Mouse (Mus musculus): ENCODE results near the gene Nono. TPM values are rescaled to one million over a fixed set of nuclear protein-coding genes. Genes with fewer than 3 reads are reported as not detected.

Gene Nono
- polyA plus RNA-seq, 1 experiment, result 66.2 TPM

DNA sequence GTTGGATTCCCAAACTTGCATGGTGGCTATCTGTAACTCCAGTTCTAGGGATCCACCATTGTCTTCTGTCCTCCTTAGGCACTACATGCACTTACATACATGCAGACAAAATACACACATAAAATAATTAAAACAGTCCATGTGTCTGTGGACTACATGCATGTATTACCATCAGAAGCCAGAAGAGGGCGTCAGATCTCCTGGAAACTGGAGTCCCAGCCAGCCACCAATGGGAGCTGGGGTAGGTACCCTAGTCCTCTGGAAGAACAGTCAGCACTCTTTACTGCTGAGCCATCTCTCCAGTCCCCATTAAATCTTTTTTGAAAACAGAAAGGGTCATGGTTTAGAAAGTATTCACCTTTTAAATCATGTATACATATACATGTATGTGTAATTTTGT lies 1.3 kb upstream of the Nono start:
- H3K36me3 ChIP-seq (ENCODE audit: control insufficient read depth, insufficient read depth, low read length), result no peaks in the 10 kb centered on the region; the same call in 1 of the 2 replicates
- no peaks in the 10 kb centered on the region; the same call in 1 of the 2 replicates for H3K4me1 ChIP-seq (ENCODE audit: control insufficient read depth, insufficient read depth, insufficient read length)
- H3K27ac ChIP-seq (ENCODE audit: insufficient read depth, low read length), result no peak overlapping the region
- peak in 1 of 2 experiments; percentile 16 for DNase-seq (ENCODE audit: low read depth in 1 of 2, low spot score in 2 of 2)
- no peaks in the 10 kb centered on the region for H3K27me3 ChIP-seq (ENCODE audit: control insufficient read depth, insufficient read depth, low read length)
- TF ChIP-seq POLR2A (IDR thresholded peaks at IDR 0.05; ENCODE audit: low read depth, low read length) (no peak), CTCF (IDR thresholded peaks at IDR 0.05; ENCODE audit: extremely low read depth, insufficient read depth, insufficient read length, insufficient replicate concordance) (no peak)
- H3K4me3 ChIP-seq (ENCODE audit: extremely low read depth, insufficient read depth, insufficient read length), result no peak overlapping the region
- WGBS, result 12% methylated on average over 1 of the region's 1 CpGs

DNA sequence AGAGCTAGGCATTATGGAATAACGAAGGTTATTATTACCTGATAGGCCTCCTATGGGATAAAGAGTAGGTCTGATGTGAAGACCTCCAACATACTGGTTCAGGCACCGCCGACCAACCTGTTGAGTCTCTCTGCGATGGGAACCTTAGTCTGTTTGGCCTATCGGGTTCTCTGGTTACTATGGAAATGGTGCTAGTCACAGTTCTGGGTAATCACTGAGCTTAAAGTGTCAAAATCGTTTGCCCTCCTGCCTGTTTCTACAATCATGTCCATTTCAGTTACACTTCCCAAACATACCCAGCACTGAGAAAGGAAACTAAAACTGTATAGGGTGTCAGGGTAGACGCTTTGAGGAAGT lies 355 bp upstream of the Nono start:
- Histone ChIP-seq H3K4me3 (ENCODE audit: extremely low read depth, insufficient read depth, insufficient read length) (peak overlapping the region; percentile 64), H3K4me1 (ENCODE audit: control insufficient read depth, insufficient read depth, insufficient read length) (no peaks in the 10 kb centered on the region; the same call in 1 of the 2 replicates), H3K27me3 (ENCODE audit: control insufficient read depth, insufficient read depth, low read length) (no peaks in the 10 kb centered on the region), H3K36me3 (ENCODE audit: control insufficient read depth, insufficient read depth, low read length) (no peaks in the 10 kb centered on the region; the same call in 1 of the 2 replicates), H3K27ac (ENCODE audit: insufficient read depth, low read length) (peak overlapping the region; percentile 97)
- 33% methylated on average over 7 of the region's 7 CpGs for WGBS
- TF ChIP-seq CTCF (IDR thresholded peaks at IDR 0.05; ENCODE audit: extremely low read depth, insufficient read depth, insufficient read length, insufficient replicate concordance) (no peak), POLR2A (IDR thresholded peaks at IDR 0.05; ENCODE audit: low read depth, low read length) (no peak)
- DNase-seq (ENCODE audit: low read depth in 1 of 2, low spot score in 2 of 2), result no peak

DNA sequence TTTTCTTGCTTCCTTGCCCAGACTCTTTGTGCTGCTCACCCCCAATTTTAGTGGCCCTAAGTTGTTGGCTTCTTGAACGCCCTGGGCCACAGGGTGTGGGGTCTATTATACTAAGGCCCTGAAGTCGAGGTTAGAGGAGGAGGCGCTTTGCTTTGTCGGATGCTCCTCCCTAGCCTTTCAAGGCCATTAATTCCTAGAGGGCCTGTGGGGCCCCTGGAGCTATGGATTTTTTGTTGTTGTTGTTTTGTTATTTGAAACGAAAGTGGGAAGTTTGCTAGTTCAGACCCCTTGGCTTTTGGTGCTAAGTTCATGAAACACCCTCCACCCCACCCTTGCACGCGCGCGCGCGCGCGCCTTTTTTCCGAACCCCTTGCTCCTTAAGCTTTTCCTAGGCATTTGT lies 858 bp downstream of the Nono start:
- Histone ChIP-seq H3K27me3 (ENCODE audit: control insufficient read depth, insufficient read depth, low read length) (no peaks in the 10 kb centered on the region), H3K36me3 (ENCODE audit: control insufficient read depth, insufficient read depth, low read length) (no peaks in the 10 kb centered on the region; the same call in 1 of the 2 replicates), H3K27ac (ENCODE audit: insufficient read depth, low read length) (peak overlapping the region; percentile 90), H3K4me1 (ENCODE audit: control insufficient read depth, insufficient read depth, insufficient read length) (no peaks in the 10 kb centered on the region; the same call in 1 of the 2 replicates), H3K4me3 (ENCODE audit: extremely low read depth, insufficient read depth, insufficient read length) (peak overlapping the region; percentile 84)
- 29% methylated on average over 14 of the region's 14 CpGs for WGBS
- no peak for DNase-seq (ENCODE audit: low read depth in 1 of 2, low spot score in 2 of 2)
- TF ChIP-seq CTCF (IDR thresholded peaks at IDR 0.05; ENCODE audit: extremely low read depth, insufficient read depth, insufficient read length, insufficient replicate concordance), result no peak
- TF ChIP-seq POLR2A (IDR thresholded peaks at IDR 0.05; ENCODE audit: low read depth, low read length), result no peak

DNA sequence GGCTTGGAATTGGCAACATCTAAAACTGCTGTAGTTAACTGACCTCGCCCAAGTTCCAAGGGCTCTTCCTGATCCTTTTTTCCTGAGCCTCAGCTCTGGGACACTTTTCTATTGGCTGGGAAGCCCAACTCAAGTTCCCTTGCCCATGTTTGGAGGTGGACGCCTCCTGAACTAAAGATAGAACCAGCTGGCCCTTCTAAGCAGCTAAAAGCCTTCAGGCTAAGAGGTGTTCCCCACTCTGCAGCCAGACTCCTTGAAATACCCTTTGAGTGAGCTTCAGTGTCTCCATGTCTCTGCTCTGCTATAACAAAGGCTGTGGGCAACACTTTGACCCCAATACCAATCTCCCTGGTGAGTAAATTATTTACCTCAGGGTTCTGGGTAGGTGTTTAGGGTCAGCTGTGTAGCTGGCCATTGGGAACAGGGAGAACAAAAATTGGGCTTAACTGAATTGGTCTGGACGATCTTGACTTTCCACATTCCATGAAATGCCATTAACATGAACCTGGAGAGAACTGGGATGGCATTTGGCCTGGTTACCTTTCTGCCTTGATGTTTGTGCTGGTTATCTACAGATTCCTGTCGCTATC lies 19.9 kb downstream of the Nono start, which contains the start of gene Itgb1bp2:
Gene Itgb1bp2 (plus strand): TSS at position 203 of the 590 bp plus-strand sequence.
- no peaks in the 10 kb centered on the region for H3K4me1 ChIP-seq (ENCODE audit: control insufficient read depth, insufficient read depth, insufficient read length)
- no peak within 1 kb of the TSS for H3K4me3 ChIP-seq (ENCODE audit: extremely low read depth, insufficient read depth, insufficient read length)
- H3K36me3 ChIP-seq (ENCODE audit: control insufficient read depth, insufficient read depth, low read length), result peaks cover 6% of the 10 kb centered on the region; the same call in 1 of the 2 replicates
- no peak for TF ChIP-seq POLR2A (IDR thresholded peaks at IDR 0.05; ENCODE audit: low read depth, low read length)
- no peak for DNase-seq (ENCODE audit: low read depth in 1 of 2, low spot score in 2 of 2)
- H3K27ac ChIP-seq (ENCODE audit: insufficient read depth, low read length), result no peak within 1 kb of the TSS
- 86% methylated on average over 4 of the region's 4 CpGs for WGBS
- no peaks in the 10 kb centered on the region for H3K27me3 ChIP-seq (ENCODE audit: control insufficient read depth, insufficient read depth, low read length)

DNA sequence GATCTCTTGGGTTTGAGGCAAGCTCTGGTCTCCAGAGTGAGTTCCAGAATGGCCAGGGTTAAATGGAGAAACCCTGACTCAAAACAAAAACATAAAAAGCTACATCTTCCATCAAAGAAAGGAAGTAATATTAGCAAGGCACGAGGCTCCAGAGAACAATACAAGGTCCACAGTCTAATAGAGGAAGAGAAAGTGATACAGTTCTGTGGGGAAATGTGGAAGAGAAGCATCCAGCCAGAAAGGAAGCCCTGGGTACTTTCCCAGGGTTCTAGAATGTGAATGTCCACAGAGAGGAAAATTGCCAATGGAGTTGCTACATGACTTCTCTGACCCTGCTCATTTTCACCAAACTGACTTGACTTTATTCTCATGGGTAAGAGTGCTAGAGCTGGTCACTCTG lies 22.0 kb downstream of the Nono start:
- no peak overlapping the region for H3K27ac ChIP-seq (ENCODE audit: insufficient read depth, low read length)
- no peaks in the 10 kb centered on the region for H3K27me3 ChIP-seq (ENCODE audit: control insufficient read depth, insufficient read depth, low read length)
- TF ChIP-seq CTCF (IDR thresholded peaks at IDR 0.05; ENCODE audit: extremely low read depth, insufficient read depth, insufficient read length, insufficient replicate concordance), result no peak
- TF ChIP-seq POLR2A (IDR thresholded peaks at IDR 0.05; ENCODE audit: low read depth, low read length), result no peak
- no peak overlapping the region for H3K4me3 ChIP-seq (ENCODE audit: extremely low read depth, insufficient read depth, insufficient read length)
- peaks cover 2% of the 10 kb centered on the region; the same call in 1 of the 2 replicates for H3K36me3 ChIP-seq (ENCODE audit: control insufficient read depth, insufficient read depth, low read length)
- no peaks in the 10 kb centered on the region for H3K4me1 ChIP-seq (ENCODE audit: control insufficient read depth, insufficient read depth, insufficient read length)
- no peak for DNase-seq (ENCODE audit: low read depth in 1 of 2, low spot score in 2 of 2)
- WGBS, result 37% methylated on average over 1 of the region's 1 CpGs

DNA sequence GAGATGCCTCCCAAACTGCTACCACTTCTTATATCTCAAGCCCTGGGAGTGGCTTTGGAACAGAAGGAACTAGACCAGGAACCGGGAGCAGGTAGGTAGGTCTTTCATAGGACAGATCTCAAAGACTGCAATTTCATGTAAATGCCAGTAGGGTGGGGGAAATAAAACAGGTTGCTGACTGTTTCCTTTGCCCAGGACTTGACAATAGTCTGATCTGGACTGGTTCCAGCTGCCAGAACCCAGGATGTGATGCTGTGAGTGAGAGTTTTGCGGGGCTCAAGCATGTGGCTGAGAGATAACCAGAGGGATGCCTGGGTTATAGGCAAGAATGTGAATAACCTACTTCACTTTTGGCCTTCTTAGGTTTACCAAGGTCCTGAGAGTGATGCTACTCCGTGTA lies 22.5 kb downstream of the Nono start:
- 82% methylated on average over 3 of the region's 3 CpGs for WGBS
- H3K27ac ChIP-seq (ENCODE audit: insufficient read depth, low read length), result no peak overlapping the region
- peaks cover 2% of the 10 kb centered on the region; the same call in 1 of the 2 replicates for H3K36me3 ChIP-seq (ENCODE audit: control insufficient read depth, insufficient read depth, low read length)

DNA sequence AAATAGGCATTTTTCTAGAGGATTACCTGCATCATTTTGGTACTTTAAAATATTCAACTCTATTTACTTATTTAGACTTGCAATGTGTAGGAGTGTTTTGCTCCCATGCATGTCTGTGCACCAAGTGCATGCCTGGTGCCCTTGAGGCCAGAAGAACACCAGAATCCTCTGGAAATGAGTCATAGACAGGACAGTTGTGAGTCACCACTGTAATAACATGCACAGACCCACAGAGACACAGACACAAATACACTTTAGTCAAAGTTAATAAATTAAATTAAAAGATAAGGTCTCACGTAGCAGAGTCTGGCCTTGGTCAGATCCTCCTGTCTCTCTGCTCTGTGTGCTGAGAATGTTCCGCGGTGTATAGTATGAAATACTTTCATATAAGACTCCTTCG lies 43.1 kb downstream of the Nono start:
- Histone ChIP-seq H3K27ac (ENCODE audit: insufficient read depth, low read length) (no peak overlapping the region), H3K27me3 (ENCODE audit: control insufficient read depth, insufficient read depth, low read length) (no peaks in the 10 kb centered on the region), H3K4me1 (ENCODE audit: control insufficient read depth, insufficient read depth, insufficient read length) (no peaks in the 10 kb centered on the region), H3K4me3 (ENCODE audit: extremely low read depth, insufficient read depth, insufficient read length) (no peak overlapping the region), H3K36me3 (ENCODE audit: control insufficient read depth, insufficient read depth, low read length) (no peaks in the 10 kb centered on the region)
- DNase-seq (ENCODE audit: low read depth in 1 of 2, low spot score in 2 of 2), result no peak
- no peak for TF ChIP-seq POLR2A (IDR thresholded peaks at IDR 0.05; ENCODE audit: low read depth, low read length)
- no peak for TF ChIP-seq CTCF (IDR thresholded peaks at IDR 0.05; ENCODE audit: extremely low read depth, insufficient read depth, insufficient read length, insufficient replicate concordance)
- 90% methylated on average over 4 of the region's 4 CpGs for WGBS

More for the DNA sequence above, 22.5 kb downstream of the Nono start:
- no peak overlapping the region for H3K4me3 ChIP-seq (ENCODE audit: extremely low read depth, insufficient read depth, insufficient read length)
- no peaks in the 10 kb centered on the region for H3K27me3 ChIP-seq (ENCODE audit: control insufficient read depth, insufficient read depth, low read length)
- H3K4me1 ChIP-seq (ENCODE audit: control insufficient read depth, insufficient read depth, insufficient read length), result no peaks in the 10 kb centered on the region
- no peak for DNase-seq (ENCODE audit: low read depth in 1 of 2, low spot score in 2 of 2)
- no peak for TF ChIP-seq POLR2A (IDR thresholded peaks at IDR 0.05; ENCODE audit: low read depth, low read length)
- no peak for TF ChIP-seq CTCF (IDR thresholded peaks at IDR 0.05; ENCODE audit: extremely low read depth, insufficient read depth, insufficient read length, insufficient replicate concordance)
